14 mouse cellular contexts compared by ENCODE assay signal in genomic region chr4:148149540-148149939, GRCm38 (mm10). TPM values are rescaled to one million over a fixed set of nuclear protein-coding genes. Genes with fewer than 3 reads are reported as not detected.
DNase-seq lines count a peak whose midpoint lies in the region; ATAC-seq and TF ChIP-seq lines count a peak whose summit lies in the region.
"Had no signal": no experiment of that assay in that cellular context is flagged by ENCODE, and none has a peak within 500 bp of the region (broad histone marks: within the 10 kb centered on the region; RNA-seq: fewer than 3 reads in every experiment).

No protein-coding gene starts in this region.

- no peak for TF ChIP-seq POLR2A in testis, adult 2 months (IDR thresholded peaks at IDR 0.05; ENCODE audit: control insufficient read depth, low read depth, low read length)

- WGBS in hindbrain, embryonic 10.5 days, result 67% methylated on average over 12 of the region's 12 CpGs
- 66% methylated on average over 12 of the region's 12 CpGs for WGBS in hindbrain, embryonic 11.5 days

- no peak for ATAC-seq in hindbrain, embryonic 11.5 days (ENCODE audit: low FRiP score)
- ATAC-seq: forebrain, embryonic 13.5 days; intestine, postnatal 0 days; midbrain, embryonic 15.5 days had no signal

- no peak for TF ChIP-seq CTCF in testis, adult 2 months (IDR thresholded peaks at IDR 0.05; ENCODE audit: control insufficient read depth, insufficient read depth, insufficient replicate concordance, low read depth, low read length)

- no peaks in the 10 kb centered on the region for H3K27me3 ChIP-seq in hindbrain, embryonic 10.5 days (ENCODE audit: insufficient read depth, poor library complexity, severe bottlenecking)
- no peaks in the 10 kb centered on the region for H3K27me3 ChIP-seq in hindbrain, embryonic 11.5 days (ENCODE audit: control insufficient read depth, insufficient read depth, low read length)
- H3K27me3 ChIP-seq in testis, adult 2 months (ENCODE audit: control insufficient read depth, insufficient read depth, low read length), result no peaks in the 10 kb centered on the region
- H3K27me3 ChIP-seq: forebrain, embryonic 13.5 days; midbrain, embryonic 15.5 days; neural tube, embryonic 12.5 days had no signal

- no peak overlapping the region for H3K9ac ChIP-seq in hindbrain, embryonic 11.5 days (ENCODE audit: low read depth, low read length)
- H3K9ac ChIP-seq: forebrain, embryonic 13.5 days; midbrain, embryonic 15.5 days; neural tube, embryonic 12.5 days had no signal

- peak overlapping the region; percentile 45; the same call in 1 of the 2 replicates for H3K27ac ChIP-seq in hindbrain, embryonic 10.5 days
- no peak overlapping the region for H3K27ac ChIP-seq in hindbrain, embryonic 11.5 days (ENCODE audit: low read depth, low read length)
- H3K27ac ChIP-seq in testis, adult 2 months (ENCODE audit: control insufficient read depth, insufficient read depth, low read depth, low read length), result peak overlapping the region; percentile 71; the same call in 1 of the 2 replicates
- H3K27ac ChIP-seq: forebrain, embryonic 13.5 days; midbrain, embryonic 15.5 days; neural tube, embryonic 12.5 days had no signal

- peaks cover 36% of the 10 kb centered on the region for H3K4me1 ChIP-seq in hindbrain, embryonic 10.5 days (replicated peaks)
- H3K4me1 ChIP-seq in hindbrain, embryonic 11.5 days (replicated peaks; ENCODE audit: control insufficient read depth, insufficient read depth, low read length), result no peaks in the 10 kb centered on the region; the same call in 1 of the 2 replicates
- peaks cover 20% of the 10 kb centered on the region for H3K4me1 ChIP-seq in testis, adult 2 months (ENCODE audit: control insufficient read depth, insufficient read depth, low read length)

- no peaks in the 10 kb centered on the region for H3K9me3 ChIP-seq in hindbrain, embryonic 10.5 days
- no peaks in the 10 kb centered on the region for H3K9me3 ChIP-seq in hindbrain, embryonic 11.5 days (ENCODE audit: control insufficient read depth, low read length)
- H3K9me3 ChIP-seq: forebrain, embryonic 13.5 days; midbrain, embryonic 15.5 days; neural tube, embryonic 12.5 days had no signal

- H3K4me2 ChIP-seq in hindbrain, embryonic 11.5 days (replicated peaks; ENCODE audit: low read depth, low read length), result no peak overlapping the region
- H3K4me2 ChIP-seq: forebrain, embryonic 13.5 days; midbrain, embryonic 15.5 days; neural tube, embryonic 12.5 days had no signal

- DNase-seq in cerebellum, adult 8-10 months, result peak; percentile 33
- no peak for DNase-seq in cerebellum, postnatal 14 days
- no peak for DNase-seq in hindbrain, embryonic 10.5 days (ENCODE audit: low spot score)
- DNase-seq in hindbrain, embryonic 11.5 days (ENCODE audit: low spot score), result no peak
- DNase-seq in testis, postnatal 10 days (ENCODE audit: low spot score), result no peak
- no peak for DNase-seq in layer of hippocampus, adult 18-20 months (ENCODE audit: low spot score in 2 of 2)
- DNase-seq in spleen, postnatal 4 days (ENCODE audit: low spot score in 2 of 2), result no peak
- DNase-seq: spleen, adult 18-20 months had no signal

- H3K4me3 ChIP-seq in hindbrain, embryonic 10.5 days, result no peak overlapping the region
- no peak overlapping the region for H3K4me3 ChIP-seq in hindbrain, embryonic 11.5 days (ENCODE audit: low read depth, low read length)
- peak overlapping the region; percentile 74 for H3K4me3 ChIP-seq in testis, adult 2 months (ENCODE audit: control insufficient read depth, low read depth, low read length)
- H3K4me3 ChIP-seq: forebrain, embryonic 13.5 days; midbrain, embryonic 15.5 days; neural tube, embryonic 12.5 days had no signal

- peaks cover 70% of the 10 kb centered on the region for H3K36me3 ChIP-seq in hindbrain, embryonic 10.5 days
- H3K36me3 ChIP-seq in hindbrain, embryonic 11.5 days (ENCODE audit: control insufficient read depth, insufficient read depth, low read length), result no peaks in the 10 kb centered on the region; the same call in 1 of the 2 replicates
- H3K36me3 ChIP-seq in testis, adult 2 months (ENCODE audit: control insufficient read depth, insufficient read depth, low read length), result no peaks in the 10 kb centered on the region; the same call in 1 of the 2 replicates

RNA-seq across cellular contexts. Expression of gene Fbxo6, which starts 2.4 kb away (rescaled TPM):
- polyA plus RNA-seq in hindbrain, embryonic 10.5 days (2016; fragmentation: Nextera tagmentation; extraction: Ambion mirVana), result 11.0 and 15.6 TPM in 2 replicates
- 14.6 and 15.5 TPM in 2 replicates for polyA plus RNA-seq in hindbrain, embryonic 11.5 days (2014; fragmentation: Nextera tagmentation; extraction: Ambion mirVana)
- polyA plus RNA-seq in testis, adult 2 months (2012; rRNA removed), result 41.3 and 41.9 TPM in 2 replicates
- 10 to 100 TPM; 30.3 to 33.3 TPM for total RNA-seq in layer of hippocampus, adult 18-20 months (2021)

RNA-seq across cellular contexts. Expression of gene Fbxo44, which starts 10.7 kb away (rescaled TPM):
- 48.0 and 86.5 TPM in 2 replicates for polyA plus RNA-seq in hindbrain, embryonic 10.5 days (2016; fragmentation: Nextera tagmentation; extraction: Ambion mirVana)
- polyA plus RNA-seq in hindbrain, embryonic 11.5 days (2014; fragmentation: Nextera tagmentation; extraction: Ambion mirVana), result 82.2 and 82.5 TPM in 2 replicates
- polyA plus RNA-seq in testis, adult 2 months (2012; rRNA removed), result 191 and 200 TPM in 2 replicates
- 100 to 1,000 TPM; 133 to 136 TPM for total RNA-seq in layer of hippocampus, adult 18-20 months (2021)

RNA-seq across cellular contexts. Expression of gene Fbxo2, which starts 10.9 kb away (rescaled TPM):
- polyA plus RNA-seq in hindbrain, embryonic 10.5 days (2016; fragmentation: Nextera tagmentation; extraction: Ambion mirVana), result 3.3 and 4.6 TPM in 2 replicates
- 3.0 and 3.2 TPM in 2 replicates for polyA plus RNA-seq in hindbrain, embryonic 11.5 days (2014; fragmentation: Nextera tagmentation; extraction: Ambion mirVana)
- 41.2 and 42.8 TPM in 2 replicates for polyA plus RNA-seq in testis, adult 2 months (2012; rRNA removed)
- 100 to 1,000 TPM; 118 TPM for total RNA-seq in layer of hippocampus, adult 18-20 months (2021)

RNA-seq across cellular contexts. Expression of gene Draxin, which starts 19.0 kb away (rescaled TPM):
- polyA plus RNA-seq in hindbrain, embryonic 10.5 days (2016; fragmentation: Nextera tagmentation; extraction: Ambion mirVana), result 6.5 and 13.1 TPM in 2 replicates
- polyA plus RNA-seq in hindbrain, embryonic 11.5 days (2014; fragmentation: Nextera tagmentation; extraction: Ambion mirVana), result 12.8 and 13.8 TPM in 2 replicates
- polyA plus RNA-seq in testis, adult 2 months (2012; rRNA removed), result 0.24 and 0.32 TPM in 2 replicates
- total RNA-seq in layer of hippocampus, adult 18-20 months (2021), result under 1 TPM; 0.15 to 0.27 TPM
- total RNA-seq: gastrocnemius, adult 8-10 months had no signal

RNA-seq across cellular contexts. Expression of gene Mad2l2, which starts 19.4 kb away (rescaled TPM):
- 74.3 and 86.9 TPM in 2 replicates for polyA plus RNA-seq in hindbrain, embryonic 10.5 days (2016; fragmentation: Nextera tagmentation; extraction: Ambion mirVana)
- polyA plus RNA-seq in hindbrain, embryonic 11.5 days (2014; fragmentation: Nextera tagmentation; extraction: Ambion mirVana), result 82.5 and 88.2 TPM in 2 replicates
- 332 and 347 TPM in 2 replicates for polyA plus RNA-seq in testis, adult 2 months (2012; rRNA removed)
- 10 to 100 TPM; 11.2 to 13.1 TPM for total RNA-seq in layer of hippocampus, adult 18-20 months (2021)
